Mouse (Mus musculus) adrenal gland, postnatal 14 days (tissue): Measurements from ENCODE around the gene Banf2. TPM values are rescaled to one million over a fixed set of nuclear protein-coding genes. Genes with fewer than 3 reads are reported as not detected.
A peak's percentile ranks its signal among the peaks of the same experiment; 100 is the strongest.

ENCODE experiments used
- DNase-seq: peaks from one replicate; pipeline ENCODE4 v3.0.0; 2021; ENCODE audit warnings: mixed read lengths
- long read RNA-seq, 2 experiments: library from polyadenylated mRNA; stranded (forward); transcript quantifications; one replicate each; pipeline ENCODE4 v2.0.0; 2021
- total RNA-seq: library from RNA; stranded (reverse); gene quantifications from 2 replicates; pipeline ENCODE4 v1.2.3, GENCODE M21; 2021

The Banf2 gene
- total RNA-seq, result not detected in 2 replicates
- long read RNA-seq, experiment 1, result 0 reads
- long read RNA-seq, experiment 2, result 0 reads

- DNase-seq, result no peak
Observed at GRCm38 (mm10) chr2:144032664-144033063, at the start of gene Banf2. TSS of gene Banf2 (plus strand) at chr2:144033059.

- DNase-seq, result no peak
Observed at GRCm38 (mm10) chr2:143983482-143983881, 49.4 kb upstream of the Banf2 start.

GRCm38 (mm10) chr2:143987485-143987884, 45.4 kb upstream of the Banf2 start:
- DNase-seq, result no peak

- no peak for DNase-seq
Observed at GRCm38 (mm10) chr2:143988016-143988415, 44.8 kb upstream of the Banf2 start.

GRCm38 (mm10) chr2:143990997-143991396, 41.9 kb upstream of the Banf2 start:
- DNase-seq, result no peak

GRCm38 (mm10) chr2:143991964-143992672, 40.7 kb upstream of the Banf2 start:
- peak; percentile 27 for DNase-seq

- DNase-seq, result no peak
Observed at GRCm38 (mm10) chr2:143992977-143993376, 39.9 kb upstream of the Banf2 start.

- no peak for DNase-seq
Observed at GRCm38 (mm10) chr2:144002229-144002984, 30.5 kb upstream of the Banf2 start.

GRCm38 (mm10) chr2:144003544-144003943, 29.3 kb upstream of the Banf2 start:
- DNase-seq, result peak; percentile 57

- peak; percentile 40 for DNase-seq
Observed at GRCm38 (mm10) chr2:144005166-144005955, 27.5 kb upstream of the Banf2 start.

- no peak for DNase-seq
Observed at GRCm38 (mm10) chr2:144006686-144007085, 26.2 kb upstream of the Banf2 start.

- no peak for DNase-seq
Observed at GRCm38 (mm10) chr2:144007211-144007610, 25.6 kb upstream of the Banf2 start.

GRCm38 (mm10) chr2:144009081-144009480, 23.8 kb upstream of the Banf2 start:
- no peak for DNase-seq

- peak; percentile 74 for DNase-seq
Observed at GRCm38 (mm10) chr2:144009551-144010281, 23.1 kb upstream of the Banf2 start.

GRCm38 (mm10) chr2:144010282-144011044, 22.4 kb upstream of the Banf2 start:
- DNase-seq, result peak; percentile 92

- DNase-seq, result peak; percentile 99
Observed at GRCm38 (mm10) chr2:144011080-144011551, 21.7 kb upstream of the Banf2 start, which contains the start of gene Rrbp1. TSS of gene Rrbp1 (minus strand) at chr2:144011263.

- no peak for DNase-seq
Observed at GRCm38 (mm10) chr2:144014051-144014450, 18.8 kb upstream of the Banf2 start.

GRCm38 (mm10) chr2:144014481-144014880, 18.4 kb upstream of the Banf2 start:
- DNase-seq, result no peak

GRCm38 (mm10) chr2:144015861-144016260, 17.0 kb upstream of the Banf2 start:
- no peak for DNase-seq

GRCm38 (mm10) chr2:144019971-144020370, 12.9 kb upstream of the Banf2 start:
- no peak for DNase-seq

GRCm38 (mm10) chr2:144022441-144022840, 10.4 kb upstream of the Banf2 start:
- no peak for DNase-seq
